Mouse (Mus musculus) retina, embryonic 14.5 days (tissue): ENCODE data around the gene Olfr651.
"Not testable (repeated sequence)": the region's sequence is repeated elsewhere in the genome, so short reads cannot be mapped to it uniquely, and the experiment has no call there.

Source experiments
- DNase-seq: peaks from one replicate; pipeline ENCODE4 v3.0.0-alpha.2; 2015; ENCODE audit warnings: low spot score

The Olfr651 gene

DNA sequence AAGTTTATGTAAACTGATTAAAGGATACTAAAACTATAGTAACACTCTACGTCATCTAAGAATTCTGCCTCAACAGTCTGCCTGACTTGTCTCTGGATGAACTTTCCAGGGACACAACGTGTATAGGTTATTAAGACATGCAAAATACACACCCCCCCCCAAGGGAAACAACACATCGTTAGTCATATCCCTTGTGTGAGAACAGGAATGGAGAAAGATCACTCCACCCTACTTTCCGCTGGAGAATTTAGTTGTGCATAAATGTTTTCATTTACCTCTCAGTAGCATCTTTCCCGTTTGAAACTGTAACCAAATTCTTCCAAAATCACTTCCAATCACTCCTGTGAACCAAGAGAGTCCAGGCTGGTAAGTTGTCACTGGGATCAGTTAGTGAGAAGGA lies at the start of gene Olfr651:
Olfr651 (plus strand) TSS at position 301 of the 400 bp plus-strand sequence.
- no peak for DNase-seq

DNA sequence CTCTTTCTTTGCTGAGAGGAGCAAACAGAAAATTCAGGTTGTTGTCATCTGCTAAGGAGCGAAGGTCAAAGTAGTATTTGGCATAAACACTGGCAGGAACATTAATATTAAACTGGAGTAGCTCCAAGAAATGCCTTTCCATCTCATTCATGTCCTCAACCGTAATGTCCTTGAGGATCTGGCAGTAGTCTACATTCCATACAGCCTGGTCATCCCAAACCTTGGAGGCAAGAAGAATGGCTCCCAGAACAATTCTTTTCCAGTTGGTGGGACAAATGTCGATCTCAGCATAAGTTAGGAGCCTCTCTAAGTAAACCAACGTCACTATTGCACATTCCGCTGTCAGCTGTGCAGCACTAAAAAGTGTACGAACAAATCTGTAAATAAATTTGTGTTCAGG lies 48.7 kb upstream of the Olfr651 start:
- not testable (repeated sequence) for DNase-seq

DNA sequence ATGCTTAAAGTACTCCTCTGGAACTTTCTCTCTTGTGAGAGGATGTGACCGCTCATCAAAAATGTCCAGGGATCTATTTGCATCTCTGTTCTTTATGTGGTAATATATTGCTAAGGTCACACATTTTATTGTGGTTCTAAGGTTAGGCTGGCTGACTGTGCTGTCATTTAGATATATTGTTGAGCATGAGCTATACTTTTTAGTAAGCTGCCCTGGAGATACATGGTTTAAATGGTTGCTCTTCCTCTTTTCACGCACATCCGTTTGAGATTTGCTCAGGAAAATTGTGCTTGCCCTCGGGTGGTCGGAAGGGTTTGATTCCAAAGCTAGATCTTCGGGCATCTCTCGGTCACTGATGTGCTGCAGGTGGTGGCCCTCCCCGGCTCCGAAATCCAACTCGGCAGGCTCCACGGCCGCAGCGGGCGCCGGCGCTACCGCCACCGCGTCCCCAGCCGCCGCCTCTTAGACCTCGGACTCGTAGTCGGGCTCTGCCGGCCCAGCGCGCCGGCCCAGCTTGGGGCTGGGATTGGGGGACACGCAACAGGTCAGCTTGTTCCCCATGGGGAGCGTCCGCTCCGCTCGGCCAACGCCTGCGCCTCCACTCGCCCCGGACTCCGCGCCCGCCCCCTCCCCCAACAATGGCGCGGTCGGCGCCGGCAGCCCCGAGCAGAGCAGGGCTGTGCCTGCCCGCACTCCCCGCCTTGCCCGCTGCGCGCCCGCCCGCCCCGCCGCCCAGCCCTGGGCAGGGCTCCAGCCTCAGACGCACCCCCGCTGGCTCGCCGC lies 48.2 kb upstream of the Olfr651 start:
- no peak for DNase-seq

DNA sequence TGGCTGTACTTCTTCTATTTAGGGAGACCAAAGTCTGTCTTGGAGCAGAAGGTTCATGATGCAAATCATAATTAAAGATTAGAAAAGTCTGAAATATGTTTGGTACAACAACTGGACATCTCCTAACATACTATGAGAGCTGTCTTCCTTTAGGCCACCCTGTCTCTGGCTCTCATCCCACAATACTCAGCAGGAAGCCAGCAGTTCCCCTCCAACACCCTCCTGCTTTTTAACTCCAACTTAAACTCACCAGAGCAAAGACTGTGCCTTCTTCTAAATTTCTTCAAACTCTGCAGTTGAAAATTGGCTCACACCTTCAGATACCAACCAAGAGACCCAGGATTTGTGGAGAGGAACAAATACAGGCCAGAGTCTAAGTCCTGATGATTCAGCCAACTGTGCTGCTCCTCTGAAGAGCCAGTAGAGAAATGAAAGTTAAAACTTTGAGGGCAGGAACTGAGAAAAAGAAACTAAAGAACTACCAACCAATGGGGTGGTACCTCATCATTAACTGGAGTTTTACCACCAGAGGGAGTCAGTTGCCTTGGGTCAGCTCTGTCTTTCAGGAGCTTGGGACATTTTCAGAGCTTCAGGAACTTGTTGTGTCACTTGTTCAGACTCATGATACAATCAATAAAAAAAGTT lies 42.4 kb upstream of the Olfr651 start, which contains the start of gene Trim30d:
Trim30d (minus strand) TSS at position 429 of the 645 bp plus-strand sequence.
- not testable (repeated sequence) for DNase-seq

DNA sequence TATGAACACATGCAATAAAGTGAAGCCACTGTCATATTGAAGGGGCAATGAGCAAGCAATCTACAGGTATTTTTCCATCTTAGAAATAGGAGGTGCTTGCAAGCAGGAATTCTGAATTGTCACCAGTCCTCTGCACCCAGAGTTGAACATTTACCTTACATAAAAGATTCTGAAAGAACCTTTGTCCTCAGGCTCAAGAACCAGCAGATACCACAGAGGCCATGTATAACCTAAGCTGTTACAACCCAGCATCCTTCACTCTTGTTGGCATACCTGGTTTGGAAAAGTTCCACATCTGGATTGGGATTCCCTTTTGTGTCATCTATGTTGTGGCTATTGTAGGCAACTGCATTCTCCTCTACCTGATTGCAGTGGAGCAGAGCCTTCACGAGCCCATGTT lies 2.8 kb downstream of the Olfr651 start:
- DNase-seq = no peak

DNA sequence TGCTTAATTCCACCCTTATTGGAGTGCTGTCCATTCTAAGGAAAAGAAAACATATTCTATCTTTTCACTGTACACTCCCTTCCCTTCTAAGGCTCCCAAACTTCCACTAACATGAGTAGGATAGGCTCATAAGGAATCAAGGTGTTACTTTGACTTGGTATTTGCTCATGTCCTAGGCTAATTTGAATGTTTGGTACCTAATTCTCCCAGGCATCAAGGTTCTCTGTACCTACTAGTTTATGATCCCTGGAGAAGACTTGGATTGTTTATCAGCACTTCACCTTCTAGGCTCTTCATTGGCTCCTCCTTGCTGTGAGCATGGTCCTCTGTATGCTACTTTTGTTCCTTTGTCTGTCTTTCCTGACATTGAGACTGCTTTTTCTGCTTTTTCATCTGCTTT lies 10.7 kb downstream of the Olfr651 start, which contains the start of gene Olfr652:
Olfr652 (plus strand) TSS at position 301 of the 400 bp plus-strand sequence.
- no peak for DNase-seq

DNA sequence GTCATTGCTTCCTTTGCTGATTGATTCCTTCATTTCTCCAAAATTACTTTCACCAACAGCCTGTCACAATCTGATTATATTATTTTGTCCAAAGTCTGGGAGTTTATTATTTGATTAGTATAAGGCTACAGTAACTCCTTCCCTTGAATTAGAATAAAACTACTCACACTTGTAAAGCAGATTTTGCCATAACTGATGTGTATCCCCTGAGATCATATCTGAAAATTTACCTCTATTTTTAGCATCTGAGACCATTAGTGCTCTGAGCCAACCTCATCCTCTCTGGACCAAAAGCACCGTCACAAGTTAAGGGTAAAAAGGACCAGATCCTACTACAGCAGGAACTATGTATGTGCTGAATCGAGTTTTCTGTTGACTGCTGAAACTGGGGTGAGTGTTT lies 27.1 kb downstream of the Olfr651 start, which contains the start of gene Olfr653:
Olfr653 (plus strand) TSS at position 301 of the 400 bp plus-strand sequence.
- no peak for DNase-seq

DNA sequence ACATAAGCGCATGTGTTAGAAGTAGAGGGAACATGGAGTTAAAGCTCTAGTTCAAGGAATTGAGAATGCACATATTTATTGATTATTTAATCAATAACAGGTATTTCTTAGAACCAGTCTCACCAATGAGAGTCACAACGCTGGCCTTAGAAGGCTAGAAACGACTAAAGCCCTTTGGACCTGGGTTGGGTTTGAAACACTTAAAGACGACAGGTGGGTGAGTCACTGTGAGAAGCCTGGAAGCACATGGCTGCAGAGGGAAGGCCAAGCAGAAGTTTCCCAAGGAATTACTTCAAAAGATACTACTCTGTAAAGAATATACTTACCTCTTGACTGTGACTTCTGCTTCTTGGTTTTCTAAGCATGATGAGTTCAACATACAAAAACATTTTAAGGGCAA lies 30.9 kb downstream of the Olfr651 start:
- DNase-seq = no peak

DNA sequence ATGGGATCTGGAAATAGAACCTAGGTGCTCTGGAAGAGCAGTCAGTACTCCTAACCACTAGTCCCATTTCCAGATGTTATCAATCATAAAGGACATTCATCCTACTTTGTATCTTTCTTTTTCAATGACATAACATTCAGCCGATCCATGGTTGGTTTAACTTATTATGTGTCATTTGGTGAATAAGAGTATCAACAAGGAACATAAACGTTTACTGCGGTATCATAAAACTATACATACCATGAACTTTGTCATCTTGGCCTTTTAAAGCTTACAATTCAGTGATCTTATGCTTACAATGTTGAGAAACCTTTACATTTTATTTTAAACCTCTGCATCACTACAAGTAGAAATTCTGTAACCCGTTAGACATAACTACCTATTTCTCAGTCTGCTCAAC lies 31.5 kb downstream of the Olfr651 start:
- no peak for DNase-seq

DNA sequence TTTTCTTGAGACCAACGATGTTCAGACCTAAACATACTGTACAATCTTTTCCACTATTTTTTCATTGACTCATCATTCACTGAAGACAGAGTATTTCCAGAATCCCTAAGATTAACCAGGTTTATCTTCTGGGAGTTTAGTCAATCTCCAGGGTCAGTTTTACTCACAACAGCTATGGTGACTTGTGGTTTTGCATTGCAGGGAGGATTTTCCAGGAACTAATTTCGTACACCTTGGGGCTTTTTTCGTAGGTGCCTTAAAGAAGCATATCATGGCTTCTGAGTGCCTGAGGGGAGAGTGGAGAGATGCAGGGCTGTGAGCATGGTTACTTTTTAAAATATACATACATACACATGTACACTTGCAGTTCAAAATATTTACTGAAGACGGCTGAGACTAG lies 36.8 kb downstream of the Olfr651 start, which contains the start of gene Olfr654:
Olfr654 (plus strand) TSS at position 301 of the 400 bp plus-strand sequence.
- DNase-seq = no peak

DNA sequence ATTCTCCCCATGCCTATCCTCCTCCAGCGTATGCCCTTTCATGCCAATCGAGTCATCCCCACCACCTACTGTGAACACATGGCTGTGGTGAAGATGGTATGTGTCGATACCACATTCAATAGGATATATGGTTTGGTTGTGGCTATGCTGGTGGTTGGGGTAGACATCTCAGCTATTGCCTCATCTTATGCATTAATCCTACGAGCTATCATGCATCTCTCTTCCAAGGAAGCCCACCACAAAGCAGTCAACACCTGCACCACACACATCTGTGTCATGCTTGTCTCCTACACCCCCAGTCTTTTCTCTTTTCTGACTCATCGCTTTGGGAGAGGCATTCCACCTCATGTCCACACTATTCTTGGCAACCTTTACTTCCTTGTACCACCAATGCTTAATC lies 38.3 kb downstream of the Olfr651 start:
- no peak for DNase-seq

DNA sequence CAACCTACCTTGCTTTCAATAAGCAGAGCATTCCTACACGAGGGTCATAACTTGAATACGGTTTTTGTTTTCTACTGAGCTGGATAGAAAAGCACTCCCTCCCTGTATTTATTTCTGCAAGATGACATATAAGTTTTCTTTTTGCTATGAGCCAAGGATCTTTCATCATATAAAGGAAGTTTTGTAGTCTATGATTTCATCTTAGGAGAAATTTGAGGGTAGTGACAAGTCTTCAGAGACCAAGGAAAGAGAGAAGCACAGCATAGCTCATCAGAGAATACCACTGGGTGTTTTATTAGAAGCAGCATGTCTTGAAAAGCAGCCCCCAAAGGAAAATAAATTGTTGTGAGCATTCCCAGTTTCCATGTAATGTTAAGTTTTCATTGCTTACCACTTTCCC lies 51.7 kb downstream of the Olfr651 start, which contains the start of gene Olfr655:
Olfr655 (minus strand) TSS at position 101 of the 400 bp plus-strand sequence.
- no peak for DNase-seq

DNA sequence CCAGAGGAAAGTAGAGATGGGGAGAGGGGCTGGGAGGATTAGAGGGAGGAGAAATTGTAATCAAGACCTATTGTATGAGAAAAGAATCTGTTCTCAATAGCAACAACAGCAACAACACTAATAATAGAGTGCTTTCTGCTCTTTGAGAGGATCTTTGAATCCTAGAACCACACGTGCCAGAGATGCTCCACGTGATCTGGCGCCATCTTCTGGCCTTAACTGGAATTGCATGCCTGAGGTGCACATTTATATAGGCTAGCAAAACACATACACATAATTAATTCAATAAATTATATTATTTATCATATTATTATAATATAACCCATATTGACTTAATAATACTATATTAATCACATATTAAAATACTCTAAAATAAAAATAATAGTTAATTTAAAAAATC lies 53.2 kb downstream of the Olfr651 start:
- DNase-seq = peak; percentile 7
